Mouse (Mus musculus): ENCODE measurements at regions not wholly inside any gene's neighbourhood (a gene's known extent, or its start where the extent isn't known, plus 50 kb on each side); places are given as distances from the start of the nearest gene placed in this dataset.

GRCm38 (mm10) chr16:76507191-76507746 lies 133.6 kb upstream of the Nrip1 start:
- TF ChIP-seq CTCF (IDR thresholded peaks at IDR 0.05; ENCODE audit: borderline replicate concordance, extremely low read depth, insufficient read depth, insufficient read length) (no peak), POLR2A (IDR thresholded peaks at IDR 0.05; ENCODE audit: borderline replicate concordance, extremely low read depth, insufficient read depth, insufficient read length, poor library complexity, severe bottlenecking) (no peak)
- no peak for DNase-seq (ENCODE audit: low read depth)

GRCm38 (mm10) chr16:76506240-76506639 lies 132.6 kb upstream of the Nrip1 start:
- DNase-seq (ENCODE audit: low read depth) = no peak
- no peak for TF ChIP-seq CTCF (IDR thresholded peaks at IDR 0.05; ENCODE audit: borderline replicate concordance, extremely low read depth, insufficient read depth, insufficient read length)
- TF ChIP-seq POLR2A (IDR thresholded peaks at IDR 0.05; ENCODE audit: borderline replicate concordance, extremely low read depth, insufficient read depth, insufficient read length, poor library complexity, severe bottlenecking) = no peak

GRCm38 (mm10) chr16:76499686-76500400 lies 126.2 kb upstream of the Nrip1 start:
- DNase-seq (ENCODE audit: low read depth) = no peak
- TF ChIP-seq POLR2A (IDR thresholded peaks at IDR 0.05; ENCODE audit: borderline replicate concordance, extremely low read depth, insufficient read depth, insufficient read length, poor library complexity, severe bottlenecking) = no peak
- TF ChIP-seq CTCF (IDR thresholded peaks at IDR 0.05; ENCODE audit: borderline replicate concordance, extremely low read depth, insufficient read depth, insufficient read length) = no peak

- DNase-seq (ENCODE audit: low read depth) = peak; percentile 54
- TF ChIP-seq CTCF (IDR thresholded peaks at IDR 0.05; ENCODE audit: borderline replicate concordance, extremely low read depth, insufficient read depth, insufficient read length) (no peak), POLR2A (IDR thresholded peaks at IDR 0.05; ENCODE audit: borderline replicate concordance, extremely low read depth, insufficient read depth, insufficient read length, poor library complexity, severe bottlenecking) (no peak)
Measured at GRCm38 (mm10) chr16:76498233-76498632, 124.6 kb upstream of the Nrip1 start.

- DNase-seq (ENCODE audit: low read depth) = peak; percentile 49
- no peak for TF ChIP-seq CTCF (IDR thresholded peaks at IDR 0.05; ENCODE audit: borderline replicate concordance, extremely low read depth, insufficient read depth, insufficient read length)
- no peak for TF ChIP-seq POLR2A (IDR thresholded peaks at IDR 0.05; ENCODE audit: borderline replicate concordance, extremely low read depth, insufficient read depth, insufficient read length, poor library complexity, severe bottlenecking)
Measured at GRCm38 (mm10) chr16:76497041-76497808, 123.6 kb upstream of the Nrip1 start.

- no peak for TF ChIP-seq CTCF (IDR thresholded peaks at IDR 0.05; ENCODE audit: borderline replicate concordance, extremely low read depth, insufficient read depth, insufficient read length)
- TF ChIP-seq POLR2A (IDR thresholded peaks at IDR 0.05; ENCODE audit: borderline replicate concordance, extremely low read depth, insufficient read depth, insufficient read length, poor library complexity, severe bottlenecking) = no peak
- DNase-seq (ENCODE audit: low read depth) = no peak
Measured at GRCm38 (mm10) chr16:76483419-76483818, 109.8 kb upstream of the Nrip1 start.

- TF ChIP-seq CTCF (IDR thresholded peaks at IDR 0.05; ENCODE audit: borderline replicate concordance, extremely low read depth, insufficient read depth, insufficient read length) (no peak), POLR2A (IDR thresholded peaks at IDR 0.05; ENCODE audit: borderline replicate concordance, extremely low read depth, insufficient read depth, insufficient read length, poor library complexity, severe bottlenecking) (no peak)
- no peak for DNase-seq (ENCODE audit: low read depth)
Measured at GRCm38 (mm10) chr16:76481966-76482365, 108.3 kb upstream of the Nrip1 start.

- DNase-seq (ENCODE audit: low read depth) = no peak
- no peak for TF ChIP-seq POLR2A (IDR thresholded peaks at IDR 0.05; ENCODE audit: borderline replicate concordance, extremely low read depth, insufficient read depth, insufficient read length, poor library complexity, severe bottlenecking)
- TF ChIP-seq CTCF (IDR thresholded peaks at IDR 0.05; ENCODE audit: borderline replicate concordance, extremely low read depth, insufficient read depth, insufficient read length) = no peak
Measured at GRCm38 (mm10) chr16:76477474-76477873, 103.8 kb upstream of the Nrip1 start.

- DNase-seq (ENCODE audit: low read depth) = no peak
- TF ChIP-seq POLR2A (IDR thresholded peaks at IDR 0.05; ENCODE audit: borderline replicate concordance, extremely low read depth, insufficient read depth, insufficient read length, poor library complexity, severe bottlenecking) (no peak), CTCF (IDR thresholded peaks at IDR 0.05; ENCODE audit: borderline replicate concordance, extremely low read depth, insufficient read depth, insufficient read length) (no peak)
Measured at GRCm38 (mm10) chr16:76474481-76474880, 100.9 kb upstream of the Nrip1 start.

- TF ChIP-seq POLR2A (IDR thresholded peaks at IDR 0.05; ENCODE audit: borderline replicate concordance, extremely low read depth, insufficient read depth, insufficient read length, poor library complexity, severe bottlenecking) = no peak
- TF ChIP-seq CTCF (IDR thresholded peaks at IDR 0.05; ENCODE audit: borderline replicate concordance, extremely low read depth, insufficient read depth, insufficient read length) = no peak
- no peak for DNase-seq (ENCODE audit: low read depth)
Measured at GRCm38 (mm10) chr16:76472386-76472785, 98.8 kb upstream of the Nrip1 start.

- no peak for TF ChIP-seq POLR2A (IDR thresholded peaks at IDR 0.05; ENCODE audit: borderline replicate concordance, extremely low read depth, insufficient read depth, insufficient read length, poor library complexity, severe bottlenecking)
- no peak for TF ChIP-seq CTCF (IDR thresholded peaks at IDR 0.05; ENCODE audit: borderline replicate concordance, extremely low read depth, insufficient read depth, insufficient read length)
- DNase-seq (ENCODE audit: low read depth) = no peak
Measured at GRCm38 (mm10) chr16:76471081-76471480, 97.5 kb upstream of the Nrip1 start.

Measured in brain, embryonic 14.5 days (tissue).